Mouse (Mus musculus): ENCODE data around the gene Psph.

GRCm38 (mm10) chr5:129729286-129729685, 58.0 kb downstream of the Psph start:
- TF ChIP-seq CTCF (IDR thresholded peaks at IDR 0.05; ENCODE audit: extremely low read depth, insufficient read depth, low read length), result no peak
- TF ChIP-seq POLR2A (IDR thresholded peaks at IDR 0.05; ENCODE audit: extremely low read depth, insufficient read depth, low read length), result no peak
